Mouse (Mus musculus) gonadal fat pad, adult 2 months (tissue): ENCODE measurements around the gene Slc35c2. TPM values are rescaled to one million over a fixed set of nuclear protein-coding genes. Genes with fewer than 3 reads are reported as not detected.

Source experiments
- DNase-seq: peaks from one replicate; pipeline ENCODE4 v3.0.0-alpha.2; 2012; ENCODE audit warnings: low read depth
- polyA plus RNA-seq: library from polyadenylated mRNA; depleted of rRNA; stranded (reverse); fragments of >200 nt; gene quantifications from 2 replicates; pipeline ENCODE4 v1.2.3, GENCODE M21; 2012; rRNA removed

Gene Slc35c2
- polyA plus RNA-seq = 51.1 and 62.7 TPM in 2 replicates

- DNase-seq = no peak
These were observed at the start of gene Slc35c2 for GRCm38 (mm10) chr2:165287202-165287984. Gene Slc35c2, minus strand, starts transcription at chr2:165287869.

GRCm38 (mm10) chr2:165337191-165337590 is 49.5 kb upstream of the Slc35c2 start:
- no peak for DNase-seq

- no peak for DNase-seq
These were observed 45.0 kb upstream of the Slc35c2 start for GRCm38 (mm10) chr2:165332610-165333210.

GRCm38 (mm10) chr2:165329703-165330102 is 42.0 kb upstream of the Slc35c2 start:
- no peak for DNase-seq

- DNase-seq = no peak
These were observed 41.1 kb upstream of the Slc35c2 start for GRCm38 (mm10) chr2:165328746-165329145.

- DNase-seq = no peak
These were observed 39.7 kb upstream of the Slc35c2 start for GRCm38 (mm10) chr2:165327386-165327785.

GRCm38 (mm10) chr2:165326304-165327190 is 38.9 kb upstream of the Slc35c2 start, which contains the start of gene Elmo2:
Gene Elmo2, minus strand, starts transcription at chr2:165326479.
- peak; percentile 69 for DNase-seq

- DNase-seq = no peak
These were observed 38.0 kb upstream of the Slc35c2 start for GRCm38 (mm10) chr2:165325521-165326303.

GRCm38 (mm10) chr2:165323928-165324327 is 36.3 kb upstream of the Slc35c2 start:
- DNase-seq = no peak

GRCm38 (mm10) chr2:165323484-165323883 is 35.8 kb upstream of the Slc35c2 start:
- no peak for DNase-seq

- DNase-seq = no peak
These were observed 34.5 kb upstream of the Slc35c2 start for GRCm38 (mm10) chr2:165321981-165322735.

GRCm38 (mm10) chr2:165321381-165321888 is 33.8 kb upstream of the Slc35c2 start:
- DNase-seq = no peak

- DNase-seq = no peak
These were observed 33.0 kb upstream of the Slc35c2 start for GRCm38 (mm10) chr2:165320531-165321150.

GRCm38 (mm10) chr2:165319503-165319902 is 31.8 kb upstream of the Slc35c2 start:
- no peak for DNase-seq

- no peak for DNase-seq
These were observed 31.3 kb upstream of the Slc35c2 start for GRCm38 (mm10) chr2:165318941-165319340.

- DNase-seq = no peak
These were observed 30.1 kb upstream of the Slc35c2 start for GRCm38 (mm10) chr2:165317621-165318263.

- no peak for DNase-seq
These were observed 29.3 kb upstream of the Slc35c2 start for GRCm38 (mm10) chr2:165316837-165317473.

GRCm38 (mm10) chr2:165316204-165316603 is 28.5 kb upstream of the Slc35c2 start:
- DNase-seq = no peak

- DNase-seq = no peak
These were observed 26.5 kb upstream of the Slc35c2 start for GRCm38 (mm10) chr2:165314197-165314596.
